Mouse (Mus musculus): ENCODE data around the gene Ddx21. TPM values are rescaled to one million over a fixed set of nuclear protein-coding genes. Genes with fewer than 3 reads are reported as not detected.
"Not testable (repeated sequence)": the region's sequence is repeated elsewhere in the genome, so short reads cannot be mapped to it uniquely, and the experiment has no call there.

Gene Ddx21
- polyA plus RNA-seq (2015; fragmentation: Nextera tagmentation; extraction: Ambion mirVana) = 19.0 and 21.6 TPM in 2 replicates

DNA sequence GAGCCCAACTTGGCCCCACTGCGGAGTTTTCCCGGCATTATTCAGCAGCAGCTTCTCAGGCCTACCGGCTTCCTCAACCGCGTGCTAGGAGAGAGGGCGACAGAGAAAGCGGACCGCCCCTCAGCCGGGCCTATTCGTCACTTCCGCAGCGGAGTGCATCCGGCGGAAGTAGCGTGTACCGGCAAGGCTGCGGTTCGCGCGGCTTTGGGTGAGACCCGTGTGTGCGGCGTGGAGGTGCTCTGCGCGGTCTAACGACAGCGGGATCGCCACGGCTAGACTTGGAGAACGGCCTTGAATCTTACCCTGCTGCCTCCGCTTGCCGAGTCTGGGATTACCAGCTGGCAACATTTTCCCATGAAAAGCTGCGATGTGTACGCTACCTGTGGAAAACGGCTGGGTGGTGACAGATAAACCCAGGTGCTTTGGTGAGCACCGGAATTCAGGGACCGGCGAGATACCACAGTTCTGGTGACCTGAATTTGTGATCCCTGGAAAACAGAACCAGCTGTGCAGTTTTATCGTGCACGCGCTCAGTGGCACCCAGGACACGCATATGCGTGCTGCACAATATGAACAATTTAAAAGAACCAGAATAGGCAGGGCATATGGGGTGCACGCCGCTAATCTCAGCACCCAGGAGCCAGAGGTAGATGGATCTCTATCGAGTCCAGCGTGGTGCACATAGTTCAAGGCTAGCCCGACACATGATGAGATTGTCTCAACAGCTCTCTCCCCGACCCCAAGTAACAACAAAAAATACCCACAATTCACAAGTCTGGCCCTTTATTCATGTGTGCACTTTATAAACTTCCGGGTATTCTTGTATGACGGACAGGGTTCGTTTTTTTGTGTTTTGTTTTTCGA, at the start of gene Ddx21:
Gene Ddx21, minus strand, starts transcription at position 105 of the 864 bp plus-strand sequence.
- H3K4me3 ChIP-seq = peak within 1 kb of the TSS; percentile 72
- ATAC-seq (replicated peaks) = peak; percentile 99
- peak within 1 kb of the TSS; percentile 70 for H3K27ac ChIP-seq (replicated peaks)
- peak within 1 kb of the TSS; percentile 90 for H3K4me2 ChIP-seq (replicated peaks)
- WGBS = 5% methylated on average over 53 of the region's 53 CpGs
- H3K36me3 ChIP-seq = peaks cover 14% of the 10 kb centered on the region
- no peaks in the 10 kb centered on the region for H3K27me3 ChIP-seq
- H3K4me1 ChIP-seq = peaks cover 25% of the 10 kb centered on the region
- no peaks in the 10 kb centered on the region for H3K9me3 ChIP-seq
- H3K9ac ChIP-seq (replicated peaks) = peak within 1 kb of the TSS; percentile 67

DNA sequence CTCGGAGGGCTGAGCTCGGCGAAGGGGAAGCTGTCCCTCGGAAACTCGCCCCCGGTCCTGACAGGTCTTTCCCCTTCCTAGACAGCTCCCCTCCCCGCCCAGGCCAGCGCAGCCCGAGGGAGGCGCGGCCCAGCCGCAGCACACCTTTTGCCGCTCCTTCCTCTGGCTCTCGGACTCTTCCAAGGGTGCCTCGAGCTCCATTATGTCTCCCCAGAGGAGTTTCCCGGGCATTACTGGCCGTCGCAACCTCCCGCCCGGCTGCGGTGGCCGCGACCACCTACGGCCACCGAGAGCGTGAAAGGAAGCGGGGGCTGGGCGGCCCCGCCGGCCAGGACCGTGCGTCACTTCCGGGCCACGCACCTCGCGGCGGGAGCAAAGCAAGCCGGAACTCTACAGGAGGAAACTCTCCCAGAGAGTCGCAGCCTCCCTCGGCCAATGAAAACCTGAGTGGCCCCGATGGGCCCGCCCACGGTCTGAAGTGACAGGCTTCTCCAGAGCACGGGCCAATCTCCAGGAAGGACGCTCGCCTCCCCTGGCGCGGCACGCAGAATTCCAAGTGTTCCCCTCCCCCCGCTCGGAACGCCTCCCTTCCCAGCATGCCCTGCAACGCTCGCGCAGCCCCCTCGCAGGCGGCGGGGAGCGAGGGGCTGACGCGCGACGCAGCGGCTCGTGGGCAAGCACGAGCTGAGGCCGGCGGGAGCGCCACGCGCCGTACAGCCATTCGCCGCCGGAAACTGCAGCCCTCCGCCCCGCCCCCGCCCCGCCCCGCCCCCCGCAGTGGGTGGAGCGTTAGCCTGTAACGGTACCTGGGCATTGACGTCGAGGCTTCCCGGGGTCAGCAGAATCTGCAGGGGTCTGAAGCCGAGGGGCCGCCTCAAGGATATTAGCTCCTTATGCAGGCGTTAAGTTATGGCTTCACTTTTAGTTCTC, 49.1 kb upstream of the Ddx21 start, which contains the start of gene Ddx50:
Gene Ddx50, minus strand, starts transcription at position 338 of the 930 bp plus-strand sequence.
- WGBS = under 1% methylated on average over 87 of the region's 89 CpGs
- H3K4me1 ChIP-seq = peaks cover 22% of the 10 kb centered on the region
- peaks cover 11% of the 10 kb centered on the region; the same call in 1 of the 2 replicates for H3K36me3 ChIP-seq
- H3K27ac ChIP-seq (replicated peaks) = peak within 1 kb of the TSS; percentile 93
- peak within 1 kb of the TSS; percentile 90 for H3K9ac ChIP-seq (replicated peaks)
- ATAC-seq (replicated peaks) = peak; percentile 100
- no peaks in the 10 kb centered on the region for H3K27me3 ChIP-seq
- H3K9me3 ChIP-seq = no peaks in the 10 kb centered on the region
- peak within 1 kb of the TSS; percentile 91 for H3K4me3 ChIP-seq
- H3K4me2 ChIP-seq (replicated peaks) = peak within 1 kb of the TSS; percentile 77

DNA sequence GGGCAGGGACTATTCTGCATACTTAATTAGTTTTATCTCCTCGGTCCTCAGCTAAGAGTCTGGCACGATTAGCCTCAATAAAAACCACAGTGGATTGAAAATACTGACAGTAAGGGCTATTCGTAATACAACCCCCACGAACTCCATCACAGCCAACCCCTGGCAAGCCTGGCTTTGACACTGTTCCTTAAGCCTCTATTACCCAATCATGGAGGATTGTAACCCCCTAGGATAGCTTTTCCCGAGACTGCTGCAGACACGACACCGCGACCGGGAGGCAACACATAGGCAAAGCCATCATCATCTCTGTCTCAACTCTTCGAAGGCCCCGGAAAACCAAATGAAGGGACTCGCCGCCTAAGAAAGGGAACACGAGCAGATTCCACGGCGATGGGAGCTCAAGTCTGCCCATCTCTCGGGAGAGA, 48.3 kb upstream of the Ddx21 start:
- H3K4me2 ChIP-seq (replicated peaks) = peak overlapping the region; percentile 77
- H3K27ac ChIP-seq (replicated peaks) = peak overlapping the region; percentile 93
- H3K9ac ChIP-seq (replicated peaks) = peak overlapping the region; percentile 90
- H3K36me3 ChIP-seq = peaks cover 17% of the 10 kb centered on the region; the same call in 1 of the 2 replicates
- no peak for ATAC-seq (replicated peaks)
- H3K27me3 ChIP-seq = no peaks in the 10 kb centered on the region
- under 1% methylated on average over 17 of the region's 17 CpGs for WGBS
- H3K4me3 ChIP-seq = peak overlapping the region; percentile 91
- peaks cover 22% of the 10 kb centered on the region for H3K4me1 ChIP-seq
- no peaks in the 10 kb centered on the region for H3K9me3 ChIP-seq

DNA sequence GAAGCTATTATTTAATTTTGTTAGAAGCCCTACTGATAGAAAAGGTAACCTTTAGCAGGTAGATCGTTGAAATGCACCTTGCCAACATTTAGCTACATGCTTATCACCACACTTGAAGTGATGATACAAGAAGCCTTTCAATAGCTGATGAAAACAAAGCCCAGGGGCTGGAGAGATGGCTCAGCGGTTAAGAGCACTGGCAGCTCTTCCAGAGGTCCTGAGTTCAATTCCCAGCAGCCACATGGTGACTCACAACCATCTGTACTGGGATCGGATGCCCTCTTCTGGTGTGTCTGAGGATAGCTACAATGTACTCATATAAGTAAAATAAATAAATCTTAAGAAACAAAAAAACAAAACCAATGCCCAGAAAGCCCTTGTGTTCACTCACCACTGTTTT, 2.1 kb upstream of the Ddx21 start:
- Histone ChIP-seq H3K36me3 (no peaks in the 10 kb centered on the region), H3K27ac (replicated peaks) (no peak overlapping the region), H3K9ac (replicated peaks) (no peak overlapping the region), H3K4me2 (replicated peaks) (no peak overlapping the region), H3K9me3 (no peaks in the 10 kb centered on the region), H3K27me3 (no peaks in the 10 kb centered on the region), H3K4me3 (no peak overlapping the region), H3K4me1 (peaks cover 20% of the 10 kb centered on the region)
- no peak for ATAC-seq (replicated peaks)
- 89% methylated on average over 3 of the region's 3 CpGs for WGBS

DNA sequence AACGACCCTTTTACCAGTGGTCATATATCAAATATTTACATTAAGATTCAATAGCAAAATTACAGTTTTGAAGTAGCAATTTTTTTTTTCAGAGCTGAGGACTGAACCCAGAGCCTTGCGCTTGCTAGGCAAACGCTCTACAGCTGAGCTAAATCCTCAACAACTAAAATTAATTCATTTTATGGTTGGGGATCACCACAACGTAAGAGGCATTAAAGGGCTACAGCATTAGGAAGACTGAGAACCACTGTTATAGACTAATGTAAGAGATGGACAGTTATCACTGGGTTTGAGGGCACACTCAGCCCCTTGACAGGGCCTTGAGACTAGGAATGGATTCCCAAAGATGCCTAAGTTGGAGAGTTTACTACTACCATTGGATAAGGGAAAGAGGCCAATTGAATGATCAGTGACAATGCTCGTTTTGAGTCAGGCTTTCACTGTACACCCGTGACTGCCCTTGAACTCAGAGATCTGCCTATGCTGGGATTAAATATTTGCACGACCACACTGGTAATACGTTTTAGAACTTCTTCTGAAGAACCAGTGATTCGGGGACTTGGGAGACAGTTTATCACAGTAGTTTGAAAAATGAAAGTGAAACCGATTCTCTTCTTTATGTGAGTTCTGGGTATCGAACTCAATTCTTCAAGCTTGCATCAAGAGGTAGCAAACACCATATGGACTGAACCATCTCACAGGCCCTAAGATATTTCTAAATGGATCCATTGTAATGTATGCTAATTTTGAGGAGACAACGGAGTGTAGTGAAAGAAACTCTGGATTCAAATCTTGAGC, 1.4 kb upstream of the Ddx21 start:
- Histone ChIP-seq H3K27me3 (no peaks in the 10 kb centered on the region), H3K4me2 (replicated peaks) (no peak overlapping the region), H3K9me3 (no peaks in the 10 kb centered on the region), H3K4me1 (peaks cover 20% of the 10 kb centered on the region), H3K27ac (replicated peaks) (no peak overlapping the region), H3K4me3 (no peak overlapping the region), H3K9ac (replicated peaks) (no peak overlapping the region), H3K36me3 (peaks cover 4% of the 10 kb centered on the region)
- WGBS = 89% methylated on average over 12 of the region's 12 CpGs
- ATAC-seq (replicated peaks) = no peak

DNA sequence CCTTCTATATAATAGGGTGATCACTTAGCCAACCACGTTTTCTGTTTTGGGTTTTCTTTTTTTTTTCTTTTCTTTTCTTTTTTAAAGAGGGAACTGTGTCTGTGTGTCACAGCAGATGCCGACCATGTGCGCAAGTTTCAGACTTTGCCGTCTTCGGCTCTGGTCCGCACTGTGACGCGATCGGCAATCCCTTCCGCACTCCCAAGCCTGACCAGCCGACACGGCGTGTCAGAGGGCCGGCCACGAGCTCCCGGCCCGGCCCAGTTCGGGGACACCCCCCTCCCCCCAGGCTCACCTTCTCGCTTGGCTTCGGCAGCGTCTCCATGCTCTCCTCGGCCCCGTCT, 276 bp downstream of the Ddx21 start:
- under 1% methylated on average over 23 of the region's 23 CpGs for WGBS
- Histone ChIP-seq H3K27me3 (no peaks in the 10 kb centered on the region), H3K4me3 (peak overlapping the region; percentile 72), H3K4me2 (replicated peaks) (peak overlapping the region; percentile 90), H3K4me1 (peaks cover 25% of the 10 kb centered on the region), H3K36me3 (peaks cover 18% of the 10 kb centered on the region), H3K9me3 (no peaks in the 10 kb centered on the region), H3K27ac (replicated peaks) (peak overlapping the region; percentile 70), H3K9ac (replicated peaks) (peak overlapping the region; percentile 67)
- peak; percentile 83 for ATAC-seq (replicated peaks)

DNA sequence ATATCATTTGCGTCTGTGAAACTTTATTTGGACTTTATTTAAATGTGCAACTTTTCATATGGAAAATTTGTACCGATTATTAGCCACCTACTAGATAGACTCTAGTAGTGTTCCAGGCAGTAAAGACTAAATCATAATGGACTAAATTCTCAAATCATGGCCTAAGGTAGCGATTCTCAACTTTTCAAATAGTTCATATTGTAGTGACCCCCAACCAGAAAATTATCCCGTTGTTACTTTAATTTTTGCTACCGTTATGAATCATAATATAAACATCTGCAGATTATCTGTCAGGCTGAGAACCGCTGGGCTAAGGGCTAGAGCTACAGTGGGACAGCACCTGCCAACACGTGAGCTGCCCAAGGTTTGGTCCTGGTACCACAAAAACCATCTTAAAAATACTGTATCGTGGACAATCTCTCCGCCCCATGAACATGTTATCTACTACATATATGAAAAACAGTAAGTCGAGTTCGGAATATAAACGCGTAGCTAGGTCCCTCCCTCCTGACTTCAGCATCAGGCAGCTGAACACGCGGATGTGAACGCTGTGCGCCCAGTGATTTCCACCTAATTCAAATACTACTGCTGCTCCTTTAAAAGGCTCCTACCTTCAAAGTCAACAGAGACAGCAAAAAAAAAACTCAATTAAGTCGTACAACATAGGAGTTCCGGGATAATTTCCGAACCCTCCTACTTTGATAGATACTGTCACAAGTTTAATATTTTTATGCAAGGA, 859 bp downstream of the Ddx21 start:
- ATAC-seq (replicated peaks) = no peak
- Histone ChIP-seq H3K27me3 (no peaks in the 10 kb centered on the region), H3K4me2 (replicated peaks) (peak overlapping the region; percentile 90), H3K9ac (replicated peaks) (peak overlapping the region; percentile 67), H3K27ac (replicated peaks) (no peak overlapping the region; the same call in 1 of the 2 replicates), H3K4me1 (peaks cover 25% of the 10 kb centered on the region), H3K36me3 (peaks cover 18% of the 10 kb centered on the region), H3K4me3 (peak overlapping the region; percentile 72), H3K9me3 (no peaks in the 10 kb centered on the region)
- 12% methylated on average over 20 of the region's 20 CpGs for WGBS

DNA sequence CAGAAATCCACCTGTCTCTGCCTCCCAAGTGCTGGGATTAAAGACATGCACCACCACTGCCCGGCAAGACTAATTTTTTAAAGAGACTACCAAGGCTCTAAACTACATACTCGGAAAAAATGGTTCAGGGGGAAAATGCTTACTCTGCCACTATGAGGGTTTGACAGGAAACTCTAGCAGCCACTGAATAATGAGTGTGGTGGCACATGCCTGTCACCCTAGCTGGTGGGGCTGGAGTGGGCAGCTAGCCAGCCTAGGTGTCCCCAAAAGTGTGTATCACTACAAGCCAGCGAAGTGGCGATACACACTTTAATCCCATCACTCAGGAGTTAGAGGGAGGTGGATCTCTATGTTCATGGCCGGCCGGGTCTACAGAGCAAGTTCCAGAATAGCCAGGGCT, 2.0 kb downstream of the Ddx21 start:
- peaks cover 21% of the 10 kb centered on the region for H3K36me3 ChIP-seq
- H3K27ac ChIP-seq (replicated peaks) = no peak overlapping the region
- H3K27me3 ChIP-seq = no peaks in the 10 kb centered on the region
- no peaks in the 10 kb centered on the region for H3K9me3 ChIP-seq
- no peak overlapping the region for H3K4me3 ChIP-seq
- peaks cover 25% of the 10 kb centered on the region for H3K4me1 ChIP-seq
- 90% methylated on average over 6 of the region's 6 CpGs for WGBS
- H3K9ac ChIP-seq (replicated peaks) = no peak overlapping the region
- ATAC-seq (replicated peaks) = no peak
- H3K4me2 ChIP-seq (replicated peaks) = no peak overlapping the region

DNA sequence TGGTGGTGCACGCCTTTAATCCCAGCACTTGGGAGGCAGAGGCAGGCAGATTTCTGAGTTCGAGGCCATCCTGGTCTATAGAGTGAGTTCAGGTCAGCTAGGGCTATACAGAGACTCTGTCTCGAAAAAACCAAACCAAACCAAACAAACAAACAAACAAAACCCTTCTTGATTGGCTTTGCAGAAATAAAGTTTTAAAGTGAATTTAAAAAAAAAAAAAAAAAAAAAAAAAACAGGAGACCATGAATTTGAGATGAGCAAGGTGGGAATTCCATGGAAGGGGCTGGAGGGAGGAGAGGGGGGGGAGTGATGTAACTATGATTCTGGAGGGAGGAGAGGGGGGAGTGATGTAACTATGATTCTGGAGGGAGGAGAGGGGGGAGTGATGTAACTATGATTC, 2.8 kb downstream of the Ddx21 start:
- not testable (repeated sequence) for H3K4me2 ChIP-seq (replicated peaks); H3K4me3 ChIP-seq; H3K9ac ChIP-seq (replicated peaks); ATAC-seq (replicated peaks); H3K27me3 ChIP-seq; H3K9me3 ChIP-seq; H3K27ac ChIP-seq (replicated peaks)
- peaks cover 25% of the 10 kb centered on the region for H3K4me1 ChIP-seq
- H3K36me3 ChIP-seq = peaks cover 28% of the 10 kb centered on the region
- WGBS = 93% methylated on average over 3 of the region's 3 CpGs

DNA sequence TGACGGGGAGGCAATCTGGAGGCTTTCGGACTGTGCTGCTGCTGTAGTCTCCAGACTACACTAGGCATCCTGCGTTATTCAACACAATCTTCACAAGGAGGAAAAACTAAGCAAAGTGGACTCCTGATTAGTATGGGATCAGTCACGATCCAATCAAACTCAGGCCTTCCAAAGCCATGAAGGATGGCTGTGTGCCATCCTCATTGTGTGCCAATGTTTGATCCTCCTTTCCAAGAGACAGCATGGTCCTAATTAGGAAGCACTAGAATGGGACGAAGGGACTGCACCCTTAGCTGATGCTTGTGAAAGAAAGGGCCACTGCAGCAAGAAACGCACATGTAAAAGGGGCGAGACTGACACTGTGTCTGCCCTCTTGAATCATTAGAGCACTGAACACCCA, 9.6 kb downstream of the Ddx21 start:
- no peak overlapping the region for H3K9ac ChIP-seq (replicated peaks)
- ATAC-seq (replicated peaks) = no peak
- H3K4me1 ChIP-seq = no peaks in the 10 kb centered on the region
- H3K4me3 ChIP-seq = no peak overlapping the region
- 70% methylated on average over 7 of the region's 7 CpGs for WGBS
- H3K27me3 ChIP-seq = no peaks in the 10 kb centered on the region
- no peak overlapping the region for H3K4me2 ChIP-seq (replicated peaks)
- H3K9me3 ChIP-seq = no peaks in the 10 kb centered on the region
- H3K27ac ChIP-seq (replicated peaks) = no peak overlapping the region
- peaks cover 73% of the 10 kb centered on the region for H3K36me3 ChIP-seq

DNA sequence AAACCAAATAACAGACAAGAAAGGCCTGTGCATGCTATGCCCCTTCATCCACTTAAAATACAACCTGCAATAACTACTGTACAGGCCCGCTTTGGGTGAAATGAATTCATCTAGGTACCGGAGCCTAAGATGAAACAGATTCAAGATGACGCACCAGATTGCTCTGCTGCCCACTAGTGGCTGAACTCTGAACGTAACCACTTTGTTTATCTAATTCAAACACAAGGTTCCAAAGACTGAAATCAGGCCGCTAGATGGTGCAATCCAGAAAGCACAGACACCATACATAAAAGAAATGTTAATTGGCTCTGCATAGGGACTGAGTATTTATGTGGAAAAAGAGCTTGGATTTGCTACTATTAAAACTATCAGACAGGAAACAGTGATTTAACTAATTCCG, 11.9 kb downstream of the Ddx21 start:
- ATAC-seq (replicated peaks) = peak; percentile 89

More for the DNA sequence above, 11.9 kb downstream of the Ddx21 start:
- Histone ChIP-seq H3K27me3 (no peaks in the 10 kb centered on the region), H3K9me3 (no peaks in the 10 kb centered on the region), H3K9ac (replicated peaks) (no peak overlapping the region), H3K27ac (replicated peaks) (0 out of 2 replicates have a peak overlapping the region, but pooled peaks have one; percentile 13), H3K4me2 (replicated peaks) (no peak overlapping the region), H3K36me3 (peaks cover 86% of the 10 kb centered on the region), H3K4me1 (no peaks in the 10 kb centered on the region), H3K4me3 (no peak overlapping the region)
- WGBS = 27% methylated on average over 6 of the region's 6 CpGs

Data from forebrain, embryonic 15.5 days (tissue).